Mouse (Mus musculus) brain, embryonic 14.5 days (tissue): ENCODE results near the gene Rnf169.

ENCODE experiments used
- CTCF ChIP-seq: fragments of 200-500 bp; IDR thresholded peaks from 2 replicates; pipeline ENCODE4 v1.5.1; 2012; ENCODE audit warnings: inconsistent platforms, mild to moderate bottlenecking, moderate library complexity, borderline replicate concordance; ENCODE audit not compliant: insufficient read depth, insufficient read length; ENCODE audit errors: extremely low read depth
- POLR2A ChIP-seq: fragments of 200-500 bp; IDR thresholded peaks from 2 replicates; pipeline ENCODE4 v1.6.1; 2012; ENCODE audit warnings: mild to moderate bottlenecking, inconsistent platforms, borderline replicate concordance; ENCODE audit not compliant: poor library complexity, insufficient read depth, insufficient read length, severe bottlenecking; ENCODE audit errors: extremely low read depth

GRCm38 (mm10) chr7:99978041-99978440 lies 2.2 kb downstream of the Rnf169 start:
- TF ChIP-seq CTCF (no peak), POLR2A (no peak)
